Mouse (Mus musculus): ENCODE results near the gene Rnaset2a. TPM values are rescaled to one million over a fixed set of nuclear protein-coding genes. Genes with fewer than 3 reads are reported as not detected.
"Not testable (repeated sequence)": the region's sequence is repeated elsewhere in the genome, so short reads cannot be mapped to it uniquely, and the experiment has no call there.

Rnaset2a gene
- polyA plus RNA-seq, 1 experiment from 2014 or later = 8.3 TPM

- H3K4me1 ChIP-seq (ENCODE audit: control insufficient read depth, insufficient read depth, low read length); H3K27me3 ChIP-seq (ENCODE audit: control insufficient read depth, insufficient read depth, low read length); H3K9me3 ChIP-seq (ENCODE audit: control insufficient read depth, low read length); H3K36me3 ChIP-seq (ENCODE audit: control insufficient read depth, insufficient read depth, low read length); H3K9ac ChIP-seq (replicated peaks; ENCODE audit: low read depth, low read length); H3K27ac ChIP-seq (ENCODE audit: low read depth, low read length): not testable (repeated sequence)
- H3K4me3 ChIP-seq (ENCODE audit: low read depth, low read length) = peak overlapping the region; percentile 40
- peak; percentile 10 for ATAC-seq (ENCODE audit: low read depth)
- 24% methylated on average over 5 of the region's 5 CpGs for WGBS
- H3K4me2 ChIP-seq (ENCODE audit: low read depth, low read length) = peak overlapping the region; percentile 46
These were observed 966 bp downstream of the Rnaset2a start for GRCm38 (mm10) chr17:8146931-8147330.

DNA sequence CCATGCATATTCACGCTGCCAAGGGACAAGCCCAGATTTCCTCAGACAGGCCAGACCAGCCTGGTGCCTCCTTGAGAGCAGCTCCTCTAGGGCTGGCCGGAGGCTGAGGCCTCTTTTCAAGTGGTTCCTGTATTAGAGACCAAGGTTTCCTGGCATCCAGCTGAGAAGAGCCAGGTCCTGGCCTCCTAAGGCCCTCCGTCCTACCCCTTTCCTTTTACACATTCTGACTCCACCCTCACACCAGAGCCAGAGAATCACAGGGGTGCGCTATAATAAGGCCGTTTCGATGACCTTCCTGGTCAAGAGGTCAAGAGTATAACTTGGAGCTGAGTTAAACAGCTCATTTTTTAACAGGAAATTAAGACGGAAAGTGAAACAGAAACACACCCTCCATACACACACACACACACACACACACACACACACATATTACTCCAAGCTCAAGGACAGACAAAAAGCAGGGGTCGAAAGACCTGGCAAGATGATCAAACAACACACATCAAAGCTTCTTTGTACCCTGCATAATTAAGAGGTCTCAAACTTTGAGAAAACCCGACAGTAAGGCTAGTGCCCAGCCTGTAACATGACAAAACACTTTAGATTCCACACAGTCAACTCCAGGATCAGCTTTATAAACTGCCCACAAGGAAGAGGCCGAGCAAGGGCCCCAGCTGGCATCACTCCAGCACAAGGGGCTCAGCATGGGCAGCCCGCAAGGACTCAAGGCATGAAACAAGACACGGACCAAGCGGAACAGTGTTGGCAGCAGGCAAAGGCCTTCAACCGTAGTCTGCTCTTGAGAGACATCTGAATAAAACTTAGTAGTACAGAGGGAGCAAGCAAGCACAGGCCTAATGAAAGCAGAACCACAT, 3.9 kb downstream of the Rnaset2a start:
- not testable (repeated sequence) for H3K4me3 ChIP-seq (ENCODE audit: low read depth, low read length); H3K27ac ChIP-seq (ENCODE audit: low read depth, low read length); H3K9me3 ChIP-seq (ENCODE audit: control insufficient read depth, low read length); H3K36me3 ChIP-seq (ENCODE audit: control insufficient read depth, insufficient read depth, low read length); ATAC-seq (ENCODE audit: low read depth); H3K4me1 ChIP-seq (ENCODE audit: control insufficient read depth, insufficient read depth, low read length); H3K4me2 ChIP-seq (ENCODE audit: low read depth, low read length); H3K27me3 ChIP-seq (ENCODE audit: control insufficient read depth, insufficient read depth, low read length); H3K9ac ChIP-seq (replicated peaks; ENCODE audit: low read depth, low read length)
- WGBS = 55% methylated on average over 10 of the region's 14 CpGs

- H3K4me1 ChIP-seq (ENCODE audit: control insufficient read depth, insufficient read depth, low read length); H3K27me3 ChIP-seq (ENCODE audit: control insufficient read depth, insufficient read depth, low read length); H3K4me2 ChIP-seq (ENCODE audit: low read depth, low read length); ATAC-seq (ENCODE audit: low read depth); H3K9ac ChIP-seq (replicated peaks; ENCODE audit: low read depth, low read length); H3K4me3 ChIP-seq (ENCODE audit: low read depth, low read length); H3K36me3 ChIP-seq (ENCODE audit: control insufficient read depth, insufficient read depth, low read length); H3K9me3 ChIP-seq (ENCODE audit: control insufficient read depth, low read length); H3K27ac ChIP-seq (ENCODE audit: low read depth, low read length): not testable (repeated sequence)
- 86% methylated on average over 3 of the region's 3 CpGs for WGBS
These were observed 7.7 kb downstream of the Rnaset2a start for GRCm38 (mm10) chr17:8140210-8140609.

- not testable (repeated sequence) for H3K4me3 ChIP-seq (ENCODE audit: low read depth, low read length); H3K9ac ChIP-seq (replicated peaks; ENCODE audit: low read depth, low read length); H3K4me1 ChIP-seq (ENCODE audit: control insufficient read depth, insufficient read depth, low read length); H3K4me2 ChIP-seq (ENCODE audit: low read depth, low read length); H3K27ac ChIP-seq (ENCODE audit: low read depth, low read length); H3K27me3 ChIP-seq (ENCODE audit: control insufficient read depth, insufficient read depth, low read length); ATAC-seq (ENCODE audit: low read depth); H3K9me3 ChIP-seq (ENCODE audit: control insufficient read depth, low read length); H3K36me3 ChIP-seq (ENCODE audit: control insufficient read depth, insufficient read depth, low read length)
- WGBS = 98% methylated on average over 5 of the region's 5 CpGs
These were observed 9.8 kb downstream of the Rnaset2a start for GRCm38 (mm10) chr17:8138116-8138515.

DNA sequence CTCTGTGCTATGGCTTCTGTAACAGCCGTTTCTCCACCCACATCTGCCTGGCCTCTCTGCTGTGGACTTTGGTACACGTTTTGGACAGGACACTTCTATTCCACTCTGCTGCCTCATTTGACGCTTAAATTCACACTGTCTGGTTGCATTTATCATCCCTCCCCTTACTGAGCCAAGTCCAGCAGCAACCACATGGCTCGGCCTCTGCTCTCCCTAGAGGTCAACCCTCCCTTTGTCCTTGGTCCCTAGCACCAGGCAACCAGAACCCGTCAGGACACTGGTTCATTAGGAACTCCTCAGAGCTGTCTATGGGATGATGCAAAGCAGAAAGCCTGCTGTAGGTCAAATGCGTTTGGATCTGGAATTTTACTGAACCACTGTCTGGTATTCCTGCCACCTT, 17.0 kb downstream of the Rnaset2a start:
- WGBS = no CpG with 5 or more reads among the region's 6 CpGs
- not testable (repeated sequence) for H3K27me3 ChIP-seq (ENCODE audit: control insufficient read depth, insufficient read depth, low read length); H3K27ac ChIP-seq (ENCODE audit: low read depth, low read length); H3K4me1 ChIP-seq (ENCODE audit: control insufficient read depth, insufficient read depth, low read length); H3K4me2 ChIP-seq (ENCODE audit: low read depth, low read length); H3K9ac ChIP-seq (replicated peaks; ENCODE audit: low read depth, low read length); H3K4me3 ChIP-seq (ENCODE audit: low read depth, low read length); H3K9me3 ChIP-seq (ENCODE audit: control insufficient read depth, low read length); H3K36me3 ChIP-seq (ENCODE audit: control insufficient read depth, insufficient read depth, low read length); ATAC-seq (ENCODE audit: low read depth)

DNA sequence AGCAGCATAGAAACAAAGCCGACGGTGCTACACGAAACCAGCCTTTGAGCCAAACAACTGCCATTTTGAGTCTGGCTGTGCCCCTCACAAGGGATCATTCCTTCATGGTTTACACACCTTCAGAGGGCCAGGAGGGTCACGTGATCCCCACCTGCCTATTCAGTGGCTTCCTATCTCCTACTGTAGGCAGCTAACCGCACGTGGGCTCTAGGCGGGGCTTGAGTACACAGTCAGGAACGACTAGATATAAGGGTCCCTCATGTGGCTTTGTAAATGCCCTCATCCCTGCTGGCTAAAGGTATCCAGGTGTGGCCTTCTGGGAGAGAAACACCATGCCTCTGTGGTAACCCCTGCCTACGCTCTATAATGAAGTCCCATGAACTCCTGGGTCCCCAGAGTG, 18.3 kb downstream of the Rnaset2a start:
- not testable (repeated sequence) for H3K9ac ChIP-seq (replicated peaks; ENCODE audit: low read depth, low read length); H3K4me2 ChIP-seq (ENCODE audit: low read depth, low read length); H3K4me1 ChIP-seq (ENCODE audit: control insufficient read depth, insufficient read depth, low read length); ATAC-seq (ENCODE audit: low read depth); H3K27ac ChIP-seq (ENCODE audit: low read depth, low read length); H3K4me3 ChIP-seq (ENCODE audit: low read depth, low read length); H3K36me3 ChIP-seq (ENCODE audit: control insufficient read depth, insufficient read depth, low read length); H3K27me3 ChIP-seq (ENCODE audit: control insufficient read depth, insufficient read depth, low read length); H3K9me3 ChIP-seq (ENCODE audit: control insufficient read depth, low read length)
- 90% methylated on average over 9 of the region's 9 CpGs for WGBS

- H3K27ac ChIP-seq (ENCODE audit: low read depth, low read length); H3K9ac ChIP-seq (replicated peaks; ENCODE audit: low read depth, low read length); H3K4me2 ChIP-seq (ENCODE audit: low read depth, low read length); H3K4me3 ChIP-seq (ENCODE audit: low read depth, low read length); H3K27me3 ChIP-seq (ENCODE audit: control insufficient read depth, insufficient read depth, low read length); H3K9me3 ChIP-seq (ENCODE audit: control insufficient read depth, low read length); H3K36me3 ChIP-seq (ENCODE audit: control insufficient read depth, insufficient read depth, low read length); ATAC-seq (ENCODE audit: low read depth); H3K4me1 ChIP-seq (ENCODE audit: control insufficient read depth, insufficient read depth, low read length): not testable (repeated sequence)
- WGBS = 50% methylated on average over 1 of the region's 7 CpGs
These were observed 19.4 kb downstream of the Rnaset2a start for GRCm38 (mm10) chr17:8128326-8128993.

- not testable (repeated sequence) for H3K36me3 ChIP-seq (ENCODE audit: control insufficient read depth, insufficient read depth, low read length); H3K4me3 ChIP-seq (ENCODE audit: low read depth, low read length); H3K9ac ChIP-seq (replicated peaks; ENCODE audit: low read depth, low read length); H3K27ac ChIP-seq (ENCODE audit: low read depth, low read length); H3K4me2 ChIP-seq (ENCODE audit: low read depth, low read length); H3K4me1 ChIP-seq (ENCODE audit: control insufficient read depth, insufficient read depth, low read length); H3K27me3 ChIP-seq (ENCODE audit: control insufficient read depth, insufficient read depth, low read length); H3K9me3 ChIP-seq (ENCODE audit: control insufficient read depth, low read length); ATAC-seq (ENCODE audit: low read depth)
- WGBS = 100% methylated on average over 1 of the region's 6 CpGs
These were observed 23.3 kb downstream of the Rnaset2a start for GRCm38 (mm10) chr17:8124586-8124985.

GRCm38 (mm10) chr17:8122974-8123373, 24.9 kb downstream of the Rnaset2a start:
- not testable (repeated sequence) for H3K27me3 ChIP-seq (ENCODE audit: control insufficient read depth, insufficient read depth, low read length); H3K9me3 ChIP-seq (ENCODE audit: control insufficient read depth, low read length); H3K9ac ChIP-seq (replicated peaks; ENCODE audit: low read depth, low read length); ATAC-seq (ENCODE audit: low read depth); H3K4me3 ChIP-seq (ENCODE audit: low read depth, low read length); H3K4me2 ChIP-seq (ENCODE audit: low read depth, low read length); H3K36me3 ChIP-seq (ENCODE audit: control insufficient read depth, insufficient read depth, low read length); H3K4me1 ChIP-seq (ENCODE audit: control insufficient read depth, insufficient read depth, low read length); H3K27ac ChIP-seq (ENCODE audit: low read depth, low read length)
- no CpG with 5 or more reads among the region's 3 CpGs for WGBS

Data from neural tube, embryonic 14.5 days (tissue).